Mouse (Mus musculus): ENCODE data around the gene Gm20388.
A peak's percentile ranks its signal among the peaks of the same experiment; 100 is the strongest.

The Gm20388 gene

GRCm38 (mm10) chr8:119915298-119915697, 4.7 kb downstream of the Gm20388 start:
- DNase-seq (ENCODE audit: low spot score), result no peak

GRCm38 (mm10) chr8:119916237-119916892, 5.7 kb downstream of the Gm20388 start:
- DNase-seq (ENCODE audit: low spot score), result no peak

- DNase-seq (ENCODE audit: low spot score), result no peak
Observed at GRCm38 (mm10) chr8:119917415-119917814, 6.8 kb downstream of the Gm20388 start.

GRCm38 (mm10) chr8:119918155-119918567, 7.5 kb downstream of the Gm20388 start:
- DNase-seq (ENCODE audit: low spot score), result no peak

GRCm38 (mm10) chr8:119923259-119923658, 12.6 kb downstream of the Gm20388 start:
- no peak for DNase-seq (ENCODE audit: low spot score)

- DNase-seq (ENCODE audit: low spot score), result no peak
Observed at GRCm38 (mm10) chr8:119925428-119925827, 14.8 kb downstream of the Gm20388 start.

GRCm38 (mm10) chr8:119926474-119926873, 15.8 kb downstream of the Gm20388 start:
- DNase-seq (ENCODE audit: low spot score), result no peak

GRCm38 (mm10) chr8:119927422-119928092, 16.9 kb downstream of the Gm20388 start:
- DNase-seq (ENCODE audit: low spot score), result peak; percentile 82

GRCm38 (mm10) chr8:119931317-119931716, 20.7 kb downstream of the Gm20388 start:
- no peak for DNase-seq (ENCODE audit: low spot score)

GRCm38 (mm10) chr8:119933681-119934080, 23.0 kb downstream of the Gm20388 start:
- DNase-seq (ENCODE audit: low spot score), result no peak

- no peak for DNase-seq (ENCODE audit: low spot score)
Observed at GRCm38 (mm10) chr8:119935541-119935940, 24.9 kb downstream of the Gm20388 start.

GRCm38 (mm10) chr8:119938481-119938880, 27.8 kb downstream of the Gm20388 start:
- no peak for DNase-seq (ENCODE audit: low spot score)

GRCm38 (mm10) chr8:119939336-119939735, 28.7 kb downstream of the Gm20388 start:
- no peak for DNase-seq (ENCODE audit: low spot score)

GRCm38 (mm10) chr8:119941471-119941870, 30.8 kb downstream of the Gm20388 start:
- no peak for DNase-seq (ENCODE audit: low spot score)

- no peak for DNase-seq (ENCODE audit: low spot score)
Observed at GRCm38 (mm10) chr8:119943616-119944015, 33.0 kb downstream of the Gm20388 start.

- peak; percentile 87 for DNase-seq (ENCODE audit: low spot score)
Observed at GRCm38 (mm10) chr8:119944096-119944811, 33.6 kb downstream of the Gm20388 start.

GRCm38 (mm10) chr8:119946326-119946865, 35.8 kb downstream of the Gm20388 start:
- DNase-seq (ENCODE audit: low spot score), result no peak

- DNase-seq (ENCODE audit: low spot score), result no peak
Observed at GRCm38 (mm10) chr8:119947653-119948052, 37.0 kb downstream of the Gm20388 start.

GRCm38 (mm10) chr8:119948340-119948739, 37.7 kb downstream of the Gm20388 start:
- no peak for DNase-seq (ENCODE audit: low spot score)

GRCm38 (mm10) chr8:119952282-119952681, 41.6 kb downstream of the Gm20388 start:
- DNase-seq (ENCODE audit: low spot score), result no peak

- no peak for DNase-seq (ENCODE audit: low spot score)
Observed at GRCm38 (mm10) chr8:119952747-119953146, 42.1 kb downstream of the Gm20388 start.

- no peak for DNase-seq (ENCODE audit: low spot score)
Observed at GRCm38 (mm10) chr8:119955333-119955732, 44.7 kb downstream of the Gm20388 start.

GRCm38 (mm10) chr8:119958076-119958475, 47.4 kb downstream of the Gm20388 start:
- DNase-seq (ENCODE audit: low spot score), result no peak

Measured in retina, embryonic 14.5 days (tissue).